Mouse (Mus musculus) hindbrain, postnatal 0 days (tissue): ENCODE measurements around the gene AL732309.1. TPM values are rescaled to one million over a fixed set of nuclear protein-coding genes. Genes with fewer than 3 reads are reported as not detected.

ENCODE experiments used
- ATAC-seq: fragments of 200-750 bp; cut with Nextera tagmentation; 2 replicates; pipeline ENCODE4 v1.8.0; 2017; ENCODE audit warnings: mild to moderate bottlenecking, moderate TSS enrichment, moderate library complexity
- DNase-seq: peaks from one replicate; pipeline ENCODE4 v3.0.0-alpha.2; 2015; ENCODE audit warnings: low spot score
- H3K27ac ChIP-seq: fragments of 300-500 bp; sonication (generic); 2 replicates; pipeline ENCODE4 v1.5.1; 2014; ENCODE audit warnings: mild to moderate bottlenecking
- H3K27me3 ChIP-seq: fragments of 300-500 bp; sonication (generic); 2 replicates; pipeline ENCODE4 v1.6.1; 2014; ENCODE audit warnings: low read length, mixed read lengths; ENCODE audit not compliant: insufficient read depth
- H3K36me3 ChIP-seq: fragments of 300-500 bp; sonication (generic); 2 replicates; pipeline ENCODE4 v1.6.1; 2014; ENCODE audit warnings: low read length, mixed read lengths; ENCODE audit not compliant: insufficient read depth
- H3K4me1 ChIP-seq: fragments of 300-500 bp; sonication (generic); 2 replicates; pipeline ENCODE4 v1.6.1; 2014; ENCODE audit warnings: antibody characterized with exemption, low read length, mixed read lengths; ENCODE audit not compliant: insufficient read depth
- H3K4me2 ChIP-seq: fragments of 300-500 bp; sonication (generic); 2 replicates; pipeline ENCODE4 v1.6.1; 2014; ENCODE audit warnings: low read depth, mild to moderate bottlenecking, low read length, moderate library complexity, mixed read lengths
- H3K4me3 ChIP-seq: fragments of 300-500 bp; sonication (generic); 2 replicates; pipeline ENCODE4 v1.5.1; 2014; ENCODE audit warnings: low read length
- H3K9ac ChIP-seq: fragments of 300-500 bp; sonication (generic); replicated peaks from 2 replicates; pipeline ENCODE4 v1.6.1; 2014; ENCODE audit warnings: mild to moderate bottlenecking, low read length, moderate library complexity, mixed read lengths
- H3K9me3 ChIP-seq: fragments of 300-500 bp; sonication (generic); 2 replicates; pipeline ENCODE4 v1.6.1; 2016; ENCODE audit warnings: low read length, mixed read lengths
- CTCF ChIP-seq: IDR thresholded peaks from 2 replicates; pipeline ENCODE4 v1.5.1; 2016; ENCODE audit warnings: antibody characterized with exemption, control low read depth, low read depth
- WGBS: fragments of 180-500 bp; shearing (Covaris S2); extraction: QIAGEN DNeasy Blood & Tissue Kit; methylation state at CpG from one replicate; pipeline ENCODE4 v1.1.7; 2014; 5-methylcytosine and 5-hydroxymethylcytosine counted together
- polyA plus RNA-seq: library from polyadenylated mRNA; unstranded; fragments of >200 nt; fragmentation: Nextera tagmentation; extraction: Ambion mirVana; gene quantifications from 2 replicates; pipeline ENCODE4 v1.2.1, GENCODE M21; 2015
- total RNA-seq: library from RNA; depleted of rRNA; stranded (reverse); fragments of >200 nt; gene quantifications from 2 replicates; pipeline ENCODE4 v1.2.3, GENCODE M21; 2014

Gene AL732309.1
- total and polyA plus RNA-seq, 2 experiments from 2014 or later: 2.6 to 8.7 TPM

DNA sequence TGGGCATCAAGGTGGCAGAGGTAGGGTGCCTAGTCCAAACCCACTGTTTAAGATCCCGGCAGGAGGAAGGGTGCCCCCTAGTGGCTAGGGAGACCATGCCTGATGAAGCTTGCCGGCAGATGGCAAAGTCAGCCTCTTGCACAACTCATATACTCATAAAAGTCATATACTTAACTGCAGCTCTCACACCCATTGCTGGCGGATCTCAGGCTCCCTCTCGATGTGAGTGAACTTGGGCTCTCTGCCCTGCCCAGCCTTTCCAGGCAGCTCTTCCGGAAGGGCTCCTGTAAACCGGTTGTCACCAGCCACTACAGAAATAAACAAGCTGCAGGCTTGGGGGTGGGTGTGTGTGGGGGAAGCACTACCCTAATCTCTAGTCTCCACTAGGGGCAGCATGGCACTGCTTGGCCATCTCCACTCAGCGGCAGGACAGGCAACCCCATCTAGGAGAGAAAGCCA lies 18.2 kb downstream of the AL732309.1 start:
- H3K4me3 ChIP-seq: peak overlapping the region; percentile 15; the same call in 1 of the 2 replicates
- H3K9ac ChIP-seq: peak overlapping the region; percentile 38; the same call in 1 of the 2 replicates
- TF ChIP-seq CTCF: peak; percentile 79
- peaks cover 17% of the 10 kb centered on the region; the same call in 1 of the 2 replicates for H3K4me1 ChIP-seq
- DNase-seq (peak; percentile 92), ATAC-seq (peak; percentile 67)
- H3K9me3 ChIP-seq: no peaks in the 10 kb centered on the region
- H3K36me3 ChIP-seq: no peaks in the 10 kb centered on the region
- 0% methylated on average over 7 of the region's 7 CpGs for WGBS
- H3K27ac ChIP-seq: peak overlapping the region; percentile 81
- H3K27me3 ChIP-seq: no peaks in the 10 kb centered on the region
- peak overlapping the region; percentile 42 for H3K4me2 ChIP-seq

DNA sequence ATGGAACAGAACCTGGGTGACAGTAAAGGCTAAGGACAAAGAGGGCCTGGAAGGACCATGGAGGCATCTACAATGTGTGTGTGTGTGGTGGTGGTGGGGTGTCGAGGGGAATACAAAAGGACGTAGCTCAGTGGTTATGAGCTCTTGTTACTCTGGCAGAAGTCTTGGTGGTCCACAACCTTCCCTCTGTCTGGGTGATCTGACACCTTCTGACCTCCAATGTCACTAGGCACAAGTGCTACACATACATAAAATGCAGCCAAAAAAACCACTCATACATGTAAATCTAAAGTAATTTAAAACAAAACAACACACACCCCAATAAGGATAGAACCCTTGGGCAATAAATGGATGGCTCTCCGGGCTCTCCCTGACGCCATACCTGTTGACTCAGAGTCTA lies 19.3 kb downstream of the AL732309.1 start:
- no peak overlapping the region for H3K27ac ChIP-seq

DNA sequence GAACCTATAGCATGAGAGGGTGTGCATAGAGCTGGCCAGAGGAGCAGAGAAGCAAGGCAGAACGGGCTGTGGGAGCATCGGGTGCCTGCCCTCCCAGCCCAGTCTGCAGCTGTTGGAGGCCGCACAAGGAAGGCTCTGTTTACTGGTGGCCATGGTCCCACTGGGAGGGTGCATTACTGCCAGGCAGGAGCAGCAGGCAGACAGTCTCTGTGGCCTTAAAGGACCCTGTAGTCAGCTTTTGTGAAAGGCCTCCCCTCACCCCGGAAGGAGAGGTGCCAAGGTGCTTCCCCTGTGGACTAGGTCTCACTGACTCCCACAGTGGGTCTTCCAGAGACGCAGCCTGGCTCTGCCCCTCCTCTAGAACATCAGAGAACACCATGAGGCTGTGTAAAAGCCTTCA lies 19.8 kb downstream of the AL732309.1 start:
- TF ChIP-seq CTCF: no peak
- WGBS: 79% methylated on average over 5 of the region's 5 CpGs

More for the DNA sequence above, 19.3 kb downstream of the AL732309.1 start:
- Histone ChIP-seq H3K9me3 (no peaks in the 10 kb centered on the region), H3K4me1 (peaks cover 19% of the 10 kb centered on the region), H3K4me3 (no peak overlapping the region), H3K27me3 (no peaks in the 10 kb centered on the region), H3K4me2 (no peak overlapping the region), H3K36me3 (no peaks in the 10 kb centered on the region), H3K9ac (no peak overlapping the region)
- WGBS: 92% methylated on average over 4 of the region's 4 CpGs
- DNase-seq (no peak), ATAC-seq (no peak)
- TF ChIP-seq CTCF: no peak

DNA sequence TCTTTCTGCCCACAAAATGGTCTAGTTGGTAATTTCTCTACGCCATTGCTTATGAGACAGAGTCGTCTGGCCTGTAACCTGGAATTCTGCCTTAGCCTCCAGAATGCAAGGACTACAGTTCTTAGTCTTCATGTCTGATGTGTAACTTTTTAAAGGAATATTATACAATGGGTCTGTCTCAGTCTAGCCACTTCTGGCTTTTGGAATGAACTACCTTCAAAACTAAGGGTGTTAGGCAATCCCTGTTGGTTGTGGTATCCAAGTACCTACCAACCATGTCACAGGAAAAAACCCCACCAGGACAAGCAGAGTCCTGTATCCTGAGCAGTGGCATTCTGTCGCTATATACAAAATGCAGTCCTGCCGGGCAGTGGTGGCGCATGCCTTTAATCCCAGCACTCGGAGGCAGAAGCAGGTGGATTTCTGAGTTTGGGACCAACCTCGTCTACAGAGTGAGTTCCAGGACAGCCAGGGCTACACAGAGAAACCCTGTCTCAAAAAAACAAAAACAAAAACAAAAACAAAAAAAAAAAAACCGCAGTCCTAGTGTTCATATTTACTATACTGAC lies 20.8 kb downstream of the AL732309.1 start:
- no peak overlapping the region for H3K9ac ChIP-seq
- DNase-seq: no peak
- no peak for ATAC-seq
- TF ChIP-seq CTCF: no peak
- no peaks in the 10 kb centered on the region for H3K27me3 ChIP-seq
- no peak overlapping the region; the same call in 1 of the 2 replicates for H3K4me3 ChIP-seq
- H3K9me3 ChIP-seq: no peaks in the 10 kb centered on the region
- peaks cover 19% of the 10 kb centered on the region for H3K4me1 ChIP-seq
- H3K27ac ChIP-seq: peak overlapping the region; percentile 97
- H3K4me2 ChIP-seq: peak overlapping the region; percentile 57; the same call in 1 of the 2 replicates
- WGBS: 66% methylated on average over 8 of the region's 8 CpGs
- no peaks in the 10 kb centered on the region for H3K36me3 ChIP-seq

More for the DNA sequence above, 19.8 kb downstream of the AL732309.1 start:
- Histone ChIP-seq H3K4me2 (no peak overlapping the region), H3K27me3 (no peaks in the 10 kb centered on the region), H3K4me1 (peaks cover 19% of the 10 kb centered on the region), H3K9ac (no peak overlapping the region), H3K36me3 (no peaks in the 10 kb centered on the region), H3K9me3 (no peaks in the 10 kb centered on the region), H3K4me3 (no peak overlapping the region), H3K27ac (no peak overlapping the region)
- ATAC-seq (no peak), DNase-seq (peak; percentile 21)

DNA sequence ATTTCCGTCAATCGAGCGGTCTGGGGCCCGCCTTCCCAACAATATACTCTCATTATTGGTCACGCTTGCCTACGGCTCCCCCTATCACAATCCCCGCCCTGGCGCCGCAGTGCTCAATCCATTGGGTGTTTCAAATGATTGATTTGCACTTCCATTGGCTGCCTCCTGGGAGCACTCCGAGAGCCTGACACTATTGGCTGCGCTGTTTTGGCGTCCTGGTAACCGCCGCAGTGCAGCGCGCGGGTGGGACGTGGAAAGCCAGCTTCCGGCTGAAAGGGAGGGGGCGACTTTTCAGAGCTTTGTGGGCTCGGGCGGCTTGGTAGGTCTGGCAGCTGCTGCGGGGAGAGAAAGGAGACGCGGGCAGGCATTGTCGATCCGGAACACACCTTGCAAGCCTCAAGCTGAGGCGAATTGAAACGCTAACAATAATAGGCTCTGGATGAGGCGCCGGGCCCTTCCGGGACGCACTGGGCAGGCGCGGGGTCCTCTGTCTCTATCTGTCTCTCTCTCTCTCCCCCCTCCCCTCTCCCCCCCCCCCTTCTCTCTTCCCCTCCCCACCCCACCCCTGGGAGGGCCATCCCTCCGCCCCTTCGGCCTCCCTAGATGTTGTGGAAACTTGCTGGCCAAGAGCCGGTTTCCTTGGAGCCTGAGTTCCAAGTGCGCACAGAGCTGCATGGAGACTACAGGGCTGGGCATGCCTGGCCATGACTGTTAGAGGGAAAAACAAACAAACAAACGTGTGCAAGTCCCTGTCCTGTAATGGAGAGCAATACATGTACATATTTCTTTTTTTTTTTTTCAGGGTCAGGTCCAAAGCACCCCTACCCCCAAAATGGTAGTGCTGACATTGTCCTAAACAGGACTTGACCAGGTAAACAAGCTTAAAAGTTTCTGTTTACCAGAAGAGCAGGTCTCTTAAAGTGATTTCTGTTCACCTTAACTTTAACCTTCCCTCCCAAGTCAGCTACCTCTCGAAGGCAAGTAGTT lies 21.6 kb downstream of the AL732309.1 start:
- 2% methylated on average over 41 of the region's 41 CpGs for WGBS
- Histone ChIP-seq H3K9me3 (no peaks in the 10 kb centered on the region), H3K27ac (peak overlapping the region; percentile 97), H3K36me3 (no peaks in the 10 kb centered on the region), H3K27me3 (no peaks in the 10 kb centered on the region), H3K4me1 (peaks cover 19% of the 10 kb centered on the region), H3K9ac (peak overlapping the region; percentile 68), H3K4me3 (peak overlapping the region; percentile 80), H3K4me2 (peak overlapping the region; percentile 57)
- ATAC-seq: peak; percentile 97
- peak; percentile 100 for DNase-seq
- TF ChIP-seq CTCF: no peak

DNA sequence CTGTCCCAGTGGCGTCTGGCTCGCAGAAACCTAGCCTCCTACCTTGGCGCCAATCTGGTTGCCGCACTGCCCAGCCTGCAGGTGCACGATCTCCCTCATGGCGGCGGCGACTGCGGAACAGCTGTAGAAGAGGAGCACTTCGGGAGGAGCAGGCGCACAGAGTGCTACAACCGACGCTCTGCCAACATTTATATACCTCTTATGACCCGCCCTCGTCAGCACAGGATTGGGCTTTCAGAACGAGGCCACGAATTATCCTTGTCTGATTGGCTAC lies 22.2 kb downstream of the AL732309.1 start, which contains the start of gene Tubb4b:
Gene Tubb4b, minus strand, starts transcription at position 211 of the 274 bp plus-strand sequence.
- Histone ChIP-seq H3K27ac (peak within 1 kb of the TSS; percentile 97), H3K9ac (peak within 1 kb of the TSS; percentile 87)
- under 1% methylated on average over 17 of the region's 17 CpGs for WGBS

More for the DNA sequence above, 22.2 kb downstream of the AL732309.1 start, which contains the start of gene Tubb4b:
- Histone ChIP-seq H3K27me3 (no peaks in the 10 kb centered on the region), H3K4me1 (peaks cover 19% of the 10 kb centered on the region), H3K4me2 (peak within 1 kb of the TSS; percentile 84), H3K36me3 (no peaks in the 10 kb centered on the region), H3K9me3 (no peaks in the 10 kb centered on the region), H3K4me3 (peak within 1 kb of the TSS; percentile 80)
- peak; percentile 62 for TF ChIP-seq CTCF
- no peak for ATAC-seq
- DNase-seq: no peak
